Mouse (Mus musculus) heart, embryonic 16.5 days (tissue): Measurements from ENCODE around the gene Ccser1. TPM values are rescaled to one million over a fixed set of nuclear protein-coding genes. Genes with fewer than 3 reads are reported as not detected.

Experiments used
- ATAC-seq: fragments of 200-750 bp; cut with Nextera tagmentation; replicated peaks from 2 replicates; pipeline ENCODE4 v1.8.0; 2017; ENCODE audit warnings: moderate number of reproducible peaks; ENCODE audit not compliant: insufficient read depth, low FRiP score; ENCODE audit errors: extremely low read depth
- H3K27ac ChIP-seq: fragments of 300-500 bp; sonication (generic); 2 replicates; pipeline ENCODE4 v1.5.1; 2014; ENCODE audit warnings: mild to moderate bottlenecking, low read length, control low read depth, moderate library complexity
- H3K27me3 ChIP-seq: fragments of 300-500 bp; sonication (generic); 2 replicates; pipeline ENCODE4 v1.6.1; 2014; ENCODE audit warnings: low read length, mixed read lengths; ENCODE audit not compliant: control insufficient read depth, insufficient read depth
- H3K36me3 ChIP-seq: fragments of 300-500 bp; sonication (generic); 2 replicates; pipeline ENCODE4 v1.6.1; 2014; ENCODE audit not compliant: control insufficient read depth, insufficient read depth
- H3K4me1 ChIP-seq: fragments of 300-500 bp; sonication (generic); 2 replicates; pipeline ENCODE4 v1.6.1; 2014; ENCODE audit warnings: low read length, mixed read lengths; ENCODE audit not compliant: control insufficient read depth, insufficient read depth
- H3K4me2 ChIP-seq: fragments of 300-500 bp; sonication (generic); 2 replicates; pipeline ENCODE4 v1.6.1; 2014; ENCODE audit warnings: low read depth, mild to moderate bottlenecking, control low read depth, low read length
- H3K4me3 ChIP-seq: fragments of 300-500 bp; sonication (generic); 2 replicates; pipeline ENCODE4 v1.5.1; 2014; ENCODE audit warnings: mild to moderate bottlenecking, control low read depth, low read length
- H3K9ac ChIP-seq: fragments of 300-500 bp; sonication (generic); 2 replicates; pipeline ENCODE4 v1.6.1; 2014; ENCODE audit warnings: low read length, control low read depth
- H3K9me3 ChIP-seq: fragments of 300-500 bp; sonication (generic); replicated peaks from 2 replicates; pipeline ENCODE4 v1.6.1; 2016; ENCODE audit warnings: low read length; ENCODE audit not compliant: control insufficient read depth
- WGBS: fragments of 180-500 bp; shearing (Covaris S2); extraction: QIAGEN DNeasy Blood & Tissue Kit; methylation state at CpG from one replicate; pipeline ENCODE4 v1.1.7; 2014; 5-methylcytosine and 5-hydroxymethylcytosine counted together
- polyA plus RNA-seq: library from polyadenylated mRNA; unstranded; fragments of >200 nt; fragmentation: Nextera tagmentation; extraction: Ambion mirVana; gene quantifications from 2 replicates; pipeline ENCODE4 v1.2.1, GENCODE M21; 2015

Gene Ccser1
- polyA plus RNA-seq, 1 experiment from 2014 or later, result 1.8 TPM

- WGBS, result 64% methylated on average over 1 of the region's 1 CpGs
- H3K9ac ChIP-seq, result no peak overlapping the region
- H3K4me3 ChIP-seq, result no peak overlapping the region
- H3K9me3 ChIP-seq, result no peaks in the 10 kb centered on the region
- H3K4me1 ChIP-seq, result no peaks in the 10 kb centered on the region
- H3K36me3 ChIP-seq, result no peaks in the 10 kb centered on the region
- H3K27ac ChIP-seq, result no peak overlapping the region
- ATAC-seq, result no peak
- no peak overlapping the region for H3K4me2 ChIP-seq
- no peaks in the 10 kb centered on the region for H3K27me3 ChIP-seq
Measured at GRCm38 (mm10) chr6:61805481-61805880, 625.4 kb downstream of the Ccser1 start.

GRCm38 (mm10) chr6:61817716-61818115 lies 637.6 kb downstream of the Ccser1 start:
- no peaks in the 10 kb centered on the region for H3K36me3 ChIP-seq
- WGBS, result 53% methylated on average over 1 of the region's 1 CpGs
- H3K4me3 ChIP-seq, result no peak overlapping the region
- H3K4me1 ChIP-seq, result no peaks in the 10 kb centered on the region
- no peaks in the 10 kb centered on the region for H3K27me3 ChIP-seq
- no peak for ATAC-seq
- H3K4me2 ChIP-seq, result no peak overlapping the region
- H3K27ac ChIP-seq, result no peak overlapping the region
- H3K9ac ChIP-seq, result no peak overlapping the region
- H3K9me3 ChIP-seq, result no peaks in the 10 kb centered on the region

GRCm38 (mm10) chr6:61876302-61876701 lies 696.2 kb downstream of the Ccser1 start:
- H3K9me3 ChIP-seq, result no peaks in the 10 kb centered on the region
- H3K27me3 ChIP-seq, result no peaks in the 10 kb centered on the region
- H3K27ac ChIP-seq, result no peak overlapping the region
- no peak overlapping the region for H3K4me2 ChIP-seq
- 79% methylated on average over 1 of the region's 1 CpGs for WGBS
- no peaks in the 10 kb centered on the region for H3K4me1 ChIP-seq
- no peak for ATAC-seq
- H3K9ac ChIP-seq, result no peak overlapping the region
- H3K36me3 ChIP-seq, result no peaks in the 10 kb centered on the region
- no peak overlapping the region for H3K4me3 ChIP-seq

GRCm38 (mm10) chr6:61898238-61898637 lies 718.1 kb downstream of the Ccser1 start:
- Histone ChIP-seq H3K4me2 (no peak overlapping the region), H3K9ac (no peak overlapping the region), H3K36me3 (no peaks in the 10 kb centered on the region), H3K9me3 (no peaks in the 10 kb centered on the region), H3K4me1 (no peaks in the 10 kb centered on the region), H3K27ac (no peak overlapping the region), H3K27me3 (no peaks in the 10 kb centered on the region), H3K4me3 (no peak overlapping the region)
- ATAC-seq, result no peak
- 80% methylated on average over 4 of the region's 4 CpGs for WGBS

GRCm38 (mm10) chr6:61902715-61903114 lies 722.6 kb downstream of the Ccser1 start:
- H3K9me3 ChIP-seq, result no peaks in the 10 kb centered on the region
- H3K4me3 ChIP-seq, result no peak overlapping the region
- 22% methylated on average over 1 of the region's 1 CpGs for WGBS
- no peak overlapping the region for H3K27ac ChIP-seq
- H3K4me1 ChIP-seq, result no peaks in the 10 kb centered on the region
- H3K4me2 ChIP-seq, result no peak overlapping the region
- ATAC-seq, result no peak
- H3K36me3 ChIP-seq, result no peaks in the 10 kb centered on the region
- H3K9ac ChIP-seq, result no peak overlapping the region
- no peaks in the 10 kb centered on the region for H3K27me3 ChIP-seq

- H3K36me3 ChIP-seq, result no peaks in the 10 kb centered on the region
- H3K4me2 ChIP-seq, result no peak overlapping the region
- no peak overlapping the region for H3K4me3 ChIP-seq
- no peak overlapping the region for H3K9ac ChIP-seq
- no peak for ATAC-seq
- no peaks in the 10 kb centered on the region for H3K4me1 ChIP-seq
- H3K27ac ChIP-seq, result no peak overlapping the region
- 79% methylated on average over 3 of the region's 3 CpGs for WGBS
- no peaks in the 10 kb centered on the region for H3K27me3 ChIP-seq
- no peaks in the 10 kb centered on the region for H3K9me3 ChIP-seq
Measured at GRCm38 (mm10) chr6:61912896-61913295, 732.8 kb downstream of the Ccser1 start.

GRCm38 (mm10) chr6:61931622-61932021 lies 751.5 kb downstream of the Ccser1 start:
- 43% methylated on average over 1 of the region's 1 CpGs for WGBS
- Histone ChIP-seq H3K9ac (no peak overlapping the region), H3K4me2 (no peak overlapping the region), H3K27ac (no peak overlapping the region), H3K27me3 (no peaks in the 10 kb centered on the region), H3K9me3 (no peaks in the 10 kb centered on the region), H3K36me3 (no peaks in the 10 kb centered on the region), H3K4me3 (no peak overlapping the region), H3K4me1 (peaks cover 3% of the 10 kb centered on the region)
- ATAC-seq, result no peak

- Histone ChIP-seq H3K9ac (no peak overlapping the region), H3K9me3 (no peaks in the 10 kb centered on the region), H3K27me3 (no peaks in the 10 kb centered on the region), H3K27ac (no peak overlapping the region), H3K4me1 (no peaks in the 10 kb centered on the region), H3K36me3 (no peaks in the 10 kb centered on the region), H3K4me3 (no peak overlapping the region), H3K4me2 (no peak overlapping the region)
- 71% methylated on average over 1 of the region's 1 CpGs for WGBS
- ATAC-seq, result no peak
Measured at GRCm38 (mm10) chr6:61936656-61937055, 756.5 kb downstream of the Ccser1 start.

GRCm38 (mm10) chr6:61939236-61939635 lies 759.1 kb downstream of the Ccser1 start:
- Histone ChIP-seq H3K9ac (no peak overlapping the region), H3K4me2 (no peak overlapping the region), H3K36me3 (no peaks in the 10 kb centered on the region), H3K27me3 (no peaks in the 10 kb centered on the region), H3K4me1 (no peaks in the 10 kb centered on the region), H3K9me3 (no peaks in the 10 kb centered on the region), H3K27ac (no peak overlapping the region), H3K4me3 (no peak overlapping the region)
- WGBS, result 73% methylated on average over 1 of the region's 1 CpGs
- no peak for ATAC-seq

- Histone ChIP-seq H3K4me3 (no peak overlapping the region), H3K27me3 (no peaks in the 10 kb centered on the region), H3K4me1 (no peaks in the 10 kb centered on the region), H3K9me3 (no peaks in the 10 kb centered on the region), H3K36me3 (no peaks in the 10 kb centered on the region), H3K27ac (no peak overlapping the region), H3K4me2 (no peak overlapping the region), H3K9ac (no peak overlapping the region)
- ATAC-seq, result no peak
- 84% methylated on average over 2 of the region's 2 CpGs for WGBS
Measured at GRCm38 (mm10) chr6:61953703-61954102, 773.6 kb downstream of the Ccser1 start.
